Mouse (Mus musculus) thymus, postnatal 25 days (tissue): Measurements from ENCODE around the gene Nxpe3.

Experiments used
- DNase-seq: peaks from one replicate; pipeline ENCODE4 v3.0.0; 2022

The Nxpe3 gene

DNA sequence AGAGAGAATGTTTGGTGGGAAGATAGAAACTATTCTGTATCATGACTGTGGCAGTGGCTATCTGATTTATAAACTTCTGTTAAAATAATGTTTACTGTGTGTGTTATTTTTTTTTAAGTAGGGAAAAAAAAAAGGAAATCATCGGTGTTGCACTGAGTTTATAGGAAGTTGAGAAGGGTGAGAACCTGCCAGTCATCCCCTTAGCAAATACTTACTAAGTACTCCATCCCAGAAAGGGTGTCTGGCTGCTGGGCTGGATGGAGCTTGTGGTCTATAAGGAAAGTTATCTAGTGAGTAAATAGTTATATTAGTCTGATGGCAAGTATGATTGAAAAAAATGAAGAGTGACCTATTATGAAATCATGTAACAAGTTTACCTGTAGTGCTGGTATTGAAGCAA is 93.5 kb downstream of the Nxpe3 start:
- DNase-seq: no peak

- DNase-seq: no peak
Observed at GRCm38 (mm10) chr16:55798845-55799244, 96.2 kb downstream of the Nxpe3 start.

DNA sequence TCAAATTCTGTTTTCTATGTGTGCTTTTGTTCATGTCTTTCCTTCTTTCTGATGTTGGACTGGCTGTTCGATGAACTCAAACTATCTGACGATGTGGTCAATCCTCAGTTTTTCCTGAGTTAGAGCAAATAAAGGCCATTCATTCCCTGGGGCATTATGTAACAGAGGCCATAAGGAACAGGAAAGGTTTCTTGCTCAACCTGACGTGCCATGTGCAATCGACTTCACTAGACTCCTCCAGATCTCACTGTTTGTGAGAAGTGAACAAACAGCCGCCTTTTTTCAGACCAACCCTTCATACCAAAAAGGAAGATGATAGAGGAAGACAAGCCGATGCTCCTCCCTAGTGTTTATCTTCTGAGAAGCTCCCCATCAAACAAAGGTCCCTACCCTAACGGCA is 104.8 kb downstream of the Nxpe3 start:
- no peak for DNase-seq
